Mouse (Mus musculus): ENCODE measurements around the gene Nkapd1. TPM values are rescaled to one million over a fixed set of nuclear protein-coding genes. Genes with fewer than 3 reads are reported as not detected.
"Not testable (repeated sequence)": the region's sequence is repeated elsewhere in the genome, so short reads cannot be mapped to it uniquely, and the experiment has no call there.

Nkapd1 gene
- polyA plus RNA-seq, 1 experiment: 19.0 TPM

- TF ChIP-seq POLR2A (IDR thresholded peaks at IDR 0.05; ENCODE audit: borderline replicate concordance, low read depth, low read length) (no peak), CTCF (IDR thresholded peaks at IDR 0.05; ENCODE audit: low read depth, low read length) (no peak)
- Histone ChIP-seq H3K4me1 (ENCODE audit: control insufficient read depth, insufficient read depth, low read length) (no peaks in the 10 kb centered on the region), H3K27ac (ENCODE audit: insufficient read depth, low read depth, low read length) (no peak overlapping the region), H3K4me3 (ENCODE audit: insufficient read depth, low read length) (no peak overlapping the region)
These were observed 17.0 kb upstream of the Nkapd1 start for GRCm38 (mm10) chr9:50634270-50634669.

GRCm38 (mm10) chr9:50633059-50633458 is 15.8 kb upstream of the Nkapd1 start:
- no peak overlapping the region for H3K4me3 ChIP-seq (ENCODE audit: insufficient read depth, low read length)
- peak; percentile 23 for TF ChIP-seq CTCF (IDR thresholded peaks at IDR 0.05; ENCODE audit: low read depth, low read length)
- TF ChIP-seq POLR2A (IDR thresholded peaks at IDR 0.05; ENCODE audit: borderline replicate concordance, low read depth, low read length): no peak
- H3K4me1 ChIP-seq (ENCODE audit: control insufficient read depth, insufficient read depth, low read length): no peaks in the 10 kb centered on the region
- H3K27ac ChIP-seq (ENCODE audit: insufficient read depth, low read depth, low read length): no peak overlapping the region

GRCm38 (mm10) chr9:50632016-50632688 is 14.9 kb upstream of the Nkapd1 start:
- no peak for TF ChIP-seq CTCF (IDR thresholded peaks at IDR 0.05; ENCODE audit: low read depth, low read length)
- TF ChIP-seq POLR2A (IDR thresholded peaks at IDR 0.05; ENCODE audit: borderline replicate concordance, low read depth, low read length): no peak
- Histone ChIP-seq H3K27ac (ENCODE audit: insufficient read depth, low read depth, low read length) (no peak overlapping the region), H3K4me3 (ENCODE audit: insufficient read depth, low read length) (no peak overlapping the region), H3K4me1 (ENCODE audit: control insufficient read depth, insufficient read depth, low read length) (no peaks in the 10 kb centered on the region)

- H3K4me1 ChIP-seq (ENCODE audit: control insufficient read depth, insufficient read depth, low read length); H3K4me3 ChIP-seq (ENCODE audit: insufficient read depth, low read length); H3K27ac ChIP-seq (ENCODE audit: insufficient read depth, low read depth, low read length): not testable (repeated sequence)
These were observed 13.6 kb upstream of the Nkapd1 start for GRCm38 (mm10) chr9:50630903-50631302.

- Histone ChIP-seq H3K4me3 (ENCODE audit: insufficient read depth, low read length) (no peak overlapping the region), H3K4me1 (ENCODE audit: control insufficient read depth, insufficient read depth, low read length) (peaks cover 4% of the 10 kb centered on the region), H3K27ac (ENCODE audit: insufficient read depth, low read depth, low read length) (no peak overlapping the region)
- no peak for TF ChIP-seq CTCF (IDR thresholded peaks at IDR 0.05; ENCODE audit: low read depth, low read length)
These were observed 598 bp upstream of the Nkapd1 start for GRCm38 (mm10) chr9:50617794-50618330.

- TF ChIP-seq POLR2A (IDR thresholded peaks at IDR 0.05; ENCODE audit: borderline replicate concordance, low read depth, low read length) (no peak), CTCF (IDR thresholded peaks at IDR 0.05; ENCODE audit: low read depth, low read length) (no peak)
- H3K4me3 ChIP-seq (ENCODE audit: insufficient read depth, low read length): peak overlapping the region; percentile 80
- no peak overlapping the region for H3K27ac ChIP-seq (ENCODE audit: insufficient read depth, low read depth, low read length)
- H3K4me1 ChIP-seq (ENCODE audit: control insufficient read depth, insufficient read depth, low read length): peaks cover 4% of the 10 kb centered on the region
These were observed 1.1 kb downstream of the Nkapd1 start for GRCm38 (mm10) chr9:50616161-50616560.

GRCm38 (mm10) chr9:50612115-50612514 is 5.1 kb downstream of the Nkapd1 start:
- no peak for TF ChIP-seq CTCF (IDR thresholded peaks at IDR 0.05; ENCODE audit: low read depth, low read length)
- no peak for TF ChIP-seq POLR2A (IDR thresholded peaks at IDR 0.05; ENCODE audit: borderline replicate concordance, low read depth, low read length)
- Histone ChIP-seq H3K27ac (ENCODE audit: insufficient read depth, low read depth, low read length) (no peak overlapping the region), H3K4me1 (ENCODE audit: control insufficient read depth, insufficient read depth, low read length) (peaks cover 6% of the 10 kb centered on the region), H3K4me3 (ENCODE audit: insufficient read depth, low read length) (no peak overlapping the region)

GRCm38 (mm10) chr9:50604338-50604737 is 12.9 kb downstream of the Nkapd1 start:
- TF ChIP-seq POLR2A (IDR thresholded peaks at IDR 0.05; ENCODE audit: borderline replicate concordance, low read depth, low read length): no peak
- no peak for TF ChIP-seq CTCF (IDR thresholded peaks at IDR 0.05; ENCODE audit: low read depth, low read length)
- peak overlapping the region; percentile 57 for H3K27ac ChIP-seq (ENCODE audit: insufficient read depth, low read depth, low read length)

GRCm38 (mm10) chr9:50603998-50604324 is 13.3 kb downstream of the Nkapd1 start:
- TF ChIP-seq POLR2A (IDR thresholded peaks at IDR 0.05; ENCODE audit: borderline replicate concordance, low read depth, low read length) (no peak), CTCF (IDR thresholded peaks at IDR 0.05; ENCODE audit: low read depth, low read length) (no peak)

More at GRCm38 (mm10) chr9:50604338-50604737, 12.9 kb downstream of the Nkapd1 start:
- Histone ChIP-seq H3K4me3 (ENCODE audit: insufficient read depth, low read length) (peak overlapping the region; percentile 68), H3K4me1 (ENCODE audit: control insufficient read depth, insufficient read depth, low read length) (peaks cover 21% of the 10 kb centered on the region)

GRCm38 (mm10) chr9:50603189-50603997 is 13.9 kb downstream of the Nkapd1 start, which contains the start of the genes Sdhd and Timm8b:
Gene Sdhd (minus strand): TSS chr9:50603812.
Gene Timm8b (plus strand): TSS chr9:50603910.
- Histone ChIP-seq H3K4me3 (ENCODE audit: insufficient read depth, low read length) (peak within 1 kb of the TSS; percentile 68), H3K27ac (ENCODE audit: insufficient read depth, low read depth, low read length) (peak within 1 kb of the TSS; percentile 57), H3K4me1 (ENCODE audit: control insufficient read depth, insufficient read depth, low read length) (peaks cover 21% of the 10 kb centered on the region)
- TF ChIP-seq CTCF (IDR thresholded peaks at IDR 0.05; ENCODE audit: low read depth, low read length) (no peak), POLR2A (IDR thresholded peaks at IDR 0.05; ENCODE audit: borderline replicate concordance, low read depth, low read length) (no peak)

More at GRCm38 (mm10) chr9:50603998-50604324, 13.3 kb downstream of the Nkapd1 start:
- Histone ChIP-seq H3K4me3 (ENCODE audit: insufficient read depth, low read length) (peak overlapping the region; percentile 68), H3K4me1 (ENCODE audit: control insufficient read depth, insufficient read depth, low read length) (peaks cover 21% of the 10 kb centered on the region), H3K27ac (ENCODE audit: insufficient read depth, low read depth, low read length) (peak overlapping the region; percentile 57)

All from bone marrow macrophage, adult 2 months (primary cell).